Mouse (Mus musculus) bone marrow, adult 2 months (tissue): ENCODE measurements around the gene Oaz2. TPM values are rescaled to one million over a fixed set of nuclear protein-coding genes. Genes with fewer than 3 reads are reported as not detected.
"Not testable (repeated sequence)": the region's sequence is repeated elsewhere in the genome, so short reads cannot be mapped to it uniquely, and the experiment has no call there.

Experiments
- H3K27ac ChIP-seq: fragments of 200-500 bp; 2 replicates; pipeline ENCODE4 v1.5.1; 2012; ENCODE audit warnings: low read depth, mild to moderate bottlenecking, control low read depth, inconsistent platforms, low read length; ENCODE audit not compliant: control insufficient read depth, poor library complexity, insufficient read depth
- H3K4me1 ChIP-seq: fragments of 200-500 bp; 2 replicates; pipeline ENCODE4 v1.6.1; 2011; ENCODE audit warnings: low read length; ENCODE audit not compliant: control insufficient read depth, insufficient read depth
- H3K4me3 ChIP-seq: fragments of 200-500 bp; replicated peaks from 2 replicates; pipeline ENCODE3; 2011; ENCODE audit warnings: mild to moderate bottlenecking, low read depth, low read length, control low read depth; ENCODE audit not compliant: control insufficient read depth
- CTCF ChIP-seq: fragments of 200-500 bp; IDR thresholded peaks from 2 replicates; pipeline ENCODE4 v1.5.1; 2011; ENCODE audit warnings: low read length, control low read depth; ENCODE audit not compliant: control insufficient read depth, insufficient read depth
- POLR2A ChIP-seq: fragments of 200-500 bp; IDR thresholded peaks from 2 replicates; pipeline ENCODE4 v1.6.1; 2011; ENCODE audit warnings: low read depth, mild to moderate bottlenecking, control low read depth, low read length, borderline replicate concordance; ENCODE audit not compliant: control insufficient read depth
- WGBS: fragments of 180-500 bp; shearing (Covaris S2); methylation state at CpG from one replicate; pipeline ENCODE4 v1.1.7; 2018; 5-methylcytosine and 5-hydroxymethylcytosine counted together
- polyA plus RNA-seq: library from polyadenylated mRNA; stranded (reverse); fragments of >200 nt; gene quantifications from 2 replicates; pipeline ENCODE4 v1.2.4, GENCODE M21; 2011; ENCODE audit warnings: low replicate concordance; ENCODE audit not compliant: missing spikeins, insufficient read depth, insufficient read length

The Oaz2 gene
- polyA plus RNA-seq, 1 experiment: 34.0 TPM

- TF ChIP-seq POLR2A (peak; percentile 47; the same call in 1 of the 2 replicates), CTCF (no peak)
- H3K4me3 ChIP-seq: peak overlapping the region; percentile 72
- WGBS: under 1% methylated on average over 48 of the region's 51 CpGs
- peaks cover 3% of the 10 kb centered on the region; the same call in 1 of the 2 replicates for H3K4me1 ChIP-seq
- peak overlapping the region; percentile 36; the same call in 1 of the 2 replicates for H3K27ac ChIP-seq
These were observed 8.7 kb downstream of the Oaz2 start for GRCm38 (mm10) chr9:65676358-65677118.

- Histone ChIP-seq H3K4me1 (no peaks in the 10 kb centered on the region; the same call in 1 of the 2 replicates), H3K4me3 (peak overlapping the region; percentile 71), H3K27ac (no peak overlapping the region)
- TF ChIP-seq CTCF: no peak
- TF ChIP-seq POLR2A: no peak
- 23% methylated on average over 3 of the region's 3 CpGs for WGBS
These were observed 9.3 kb downstream of the Oaz2 start for GRCm38 (mm10) chr9:65677119-65677462.

DNA sequence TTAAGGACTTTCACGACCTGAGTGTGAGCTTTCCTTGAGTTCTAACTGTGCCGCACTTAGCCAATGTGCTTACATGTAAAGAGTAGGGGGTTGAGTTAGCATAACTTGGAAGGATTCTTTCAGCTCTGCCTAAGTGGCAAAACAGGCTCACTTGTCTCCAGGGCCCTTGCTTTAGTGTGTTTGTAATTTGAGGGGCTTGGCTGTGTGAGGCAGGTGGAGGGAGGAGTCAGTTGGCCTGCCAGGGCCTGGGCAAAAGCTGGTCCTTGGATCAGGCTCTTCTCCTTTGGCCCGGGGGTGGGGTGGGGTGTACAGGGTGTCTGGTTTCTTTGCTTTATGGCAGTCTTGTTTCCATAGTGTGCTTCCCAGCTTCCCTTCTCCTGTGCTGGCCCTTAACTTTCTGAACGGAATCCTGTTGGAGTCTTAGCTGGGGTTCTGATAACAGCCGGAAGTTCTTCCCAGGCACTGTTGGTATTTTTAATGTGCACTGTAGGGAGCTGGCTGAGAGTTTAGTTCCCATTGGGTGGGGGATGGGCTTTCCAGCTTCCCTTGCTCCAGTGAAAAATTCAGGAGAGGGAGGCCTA is 11.5 kb downstream of the Oaz2 start:
- H3K27ac ChIP-seq: no peak overlapping the region
- no peak overlapping the region for H3K4me3 ChIP-seq
- WGBS: 80% methylated on average over 5 of the region's 5 CpGs
- no peak for TF ChIP-seq POLR2A
- no peak for TF ChIP-seq CTCF
- no peaks in the 10 kb centered on the region; the same call in 1 of the 2 replicates for H3K4me1 ChIP-seq

DNA sequence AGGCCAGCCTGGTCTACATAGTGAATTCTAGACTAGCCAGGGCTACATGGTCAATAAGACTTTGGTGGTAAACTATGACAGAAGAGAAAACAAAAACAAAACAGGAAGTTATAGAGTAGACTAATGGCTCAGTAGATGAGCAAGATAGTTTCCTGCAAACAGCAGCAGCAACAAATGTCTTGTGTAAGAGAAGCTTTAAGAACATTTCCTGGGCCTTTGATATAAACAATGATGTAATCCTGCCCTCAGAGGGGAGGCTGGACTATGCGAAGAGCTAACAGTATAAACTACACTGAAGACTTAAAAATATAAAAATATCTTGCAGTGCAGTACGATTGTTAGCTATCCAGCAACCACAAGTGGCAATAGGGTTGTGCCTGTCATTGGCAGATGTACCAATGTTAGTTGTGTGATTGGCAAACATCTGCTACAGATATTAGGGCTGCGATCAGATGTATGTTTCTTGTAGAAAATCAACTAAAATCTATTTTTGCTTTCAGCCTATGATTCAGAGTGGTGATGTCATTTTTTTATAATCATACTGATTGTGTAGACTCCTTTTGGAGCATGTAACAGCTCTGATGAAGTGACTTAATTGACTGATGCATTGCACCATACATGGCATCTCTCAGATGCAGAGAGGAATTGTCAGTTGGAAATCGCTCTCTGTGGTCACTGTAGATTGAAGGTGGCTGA is 13.3 kb downstream of the Oaz2 start:
- WGBS: 45% methylated on average over 4 of the region's 4 CpGs

GRCm38 (mm10) chr9:65681634-65681940 is 13.8 kb downstream of the Oaz2 start:
- no peak for TF ChIP-seq POLR2A
- TF ChIP-seq CTCF: no peak
- H3K27ac ChIP-seq: no peak overlapping the region
- WGBS: 49% methylated on average over 2 of the region's 2 CpGs
- no peaks in the 10 kb centered on the region; the same call in 1 of the 2 replicates for H3K4me1 ChIP-seq
- H3K4me3 ChIP-seq: no peak overlapping the region

More for the DNA sequence above, 13.3 kb downstream of the Oaz2 start:
- no peak for TF ChIP-seq POLR2A
- TF ChIP-seq CTCF: no peak
- peak overlapping the region; percentile 48 for H3K27ac ChIP-seq
- H3K4me1 ChIP-seq: no peaks in the 10 kb centered on the region; the same call in 1 of the 2 replicates
- H3K4me3 ChIP-seq: no peak overlapping the region

- Histone ChIP-seq H3K27ac (no peak overlapping the region), H3K4me3 (no peak overlapping the region), H3K4me1 (no peaks in the 10 kb centered on the region; the same call in 1 of the 2 replicates)
- WGBS: 82% methylated on average over 3 of the region's 3 CpGs
- TF ChIP-seq CTCF (no peak), POLR2A (no peak)
These were observed 14.4 kb downstream of the Oaz2 start for GRCm38 (mm10) chr9:65682183-65682582.

GRCm38 (mm10) chr9:65682994-65683393 is 15.2 kb downstream of the Oaz2 start:
- TF ChIP-seq CTCF: no peak
- no peak for TF ChIP-seq POLR2A
- no peak overlapping the region for H3K27ac ChIP-seq
- no peaks in the 10 kb centered on the region; the same call in 1 of the 2 replicates for H3K4me1 ChIP-seq
- H3K4me3 ChIP-seq: no peak overlapping the region
- 49% methylated on average over 1 of the region's 1 CpGs for WGBS

DNA sequence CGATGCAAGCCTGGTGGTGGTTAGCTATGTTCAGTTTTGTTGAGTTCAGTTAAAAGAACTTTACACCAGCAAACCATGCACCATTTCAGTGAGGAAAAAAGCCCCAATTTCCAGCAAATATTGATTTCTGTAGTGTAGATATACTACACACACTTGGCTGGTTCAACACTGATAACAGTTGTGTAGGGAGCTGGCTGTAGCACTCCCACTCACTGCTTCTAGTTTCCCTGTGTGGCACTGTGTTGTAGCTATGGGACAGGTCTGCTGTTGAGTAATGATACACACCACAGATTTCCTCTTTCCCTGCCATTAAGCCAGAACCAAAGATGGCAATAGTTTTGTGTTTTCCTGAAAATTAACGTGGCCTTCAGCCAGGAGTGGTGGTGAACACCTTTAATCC is 16.9 kb downstream of the Oaz2 start:
- Histone ChIP-seq H3K27ac (no peak overlapping the region), H3K4me1 (no peaks in the 10 kb centered on the region; the same call in 1 of the 2 replicates), H3K4me3 (no peak overlapping the region)
- WGBS: 47% methylated on average over 2 of the region's 2 CpGs
- TF ChIP-seq POLR2A: no peak
- TF ChIP-seq CTCF: no peak

- H3K27ac ChIP-seq, H3K4me1 ChIP-seq, H3K4me3 ChIP-seq: not testable (repeated sequence)
- 86% methylated on average over 2 of the region's 2 CpGs for WGBS
These were observed 22.1 kb downstream of the Oaz2 start for GRCm38 (mm10) chr9:65689869-65690268.
